Mouse (Mus musculus) erythroblast, embryonic 14.5 days (primary cell): Measurements from ENCODE around the gene Elp1.

ENCODE experiments used
- GATA1 ChIP-seq: IDR thresholded peaks from 2 replicates; pipeline ENCODE4 v1.6.1; 2012; ENCODE audit warnings: low read length, inconsistent platforms, mixed read lengths
- TAL1 ChIP-seq: IDR thresholded peaks from 3 replicates; pipeline ENCODE4 v1.6.1; 2012; ENCODE audit warnings: low read length, inconsistent platforms, mixed read lengths

DNA sequence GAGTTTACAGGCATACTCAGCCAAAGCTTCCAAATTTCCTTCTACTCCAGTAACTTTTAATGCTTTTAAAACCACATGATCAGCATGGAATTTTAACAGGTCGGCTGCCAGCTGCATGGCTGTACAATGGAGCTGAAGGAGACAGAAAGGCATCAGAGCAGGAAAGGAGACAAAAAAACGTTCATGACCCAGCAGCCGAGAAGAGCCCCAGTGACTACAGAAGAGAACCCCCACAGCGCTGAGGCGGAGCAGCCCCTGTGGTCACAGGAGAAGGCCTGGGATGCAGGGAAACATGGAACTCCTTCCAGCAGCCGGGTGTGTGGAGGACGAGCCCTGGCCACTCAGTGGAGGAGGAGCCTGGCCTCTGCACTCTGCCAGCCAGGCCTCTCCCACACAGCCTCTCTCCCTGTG lies 27.4 kb upstream of the Elp1 start:
- no peak for TF ChIP-seq TAL1
- TF ChIP-seq GATA1: no peak
